Mouse (Mus musculus): ENCODE results near the gene Tmtc2.

DNA sequence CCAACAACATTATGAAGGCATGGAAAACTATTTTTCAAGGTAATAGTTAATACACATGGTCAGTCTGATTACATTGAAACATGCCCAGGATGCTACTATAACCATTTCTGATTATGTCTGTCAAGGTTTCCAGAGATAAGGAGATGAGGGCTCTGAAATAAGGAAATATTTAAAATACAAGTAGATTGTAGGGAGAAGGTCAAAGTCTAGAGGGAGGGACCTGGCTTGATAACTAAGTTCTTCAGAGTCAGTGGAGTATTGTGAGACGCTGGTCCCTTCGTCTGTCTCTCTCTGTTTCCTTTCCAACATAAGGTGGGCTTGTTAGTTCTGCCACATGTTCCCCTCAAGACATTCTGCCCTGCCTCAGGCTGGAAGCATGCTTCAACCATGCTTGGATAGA lies 223.9 kb downstream of the Tmtc2 start:
- TF ChIP-seq FLI1 (IDR thresholded peaks at IDR 0.05; ENCODE audit: low read length) (no peak), GATA1 (IDR thresholded peaks at IDR 0.05; ENCODE audit: borderline replicate concordance, low read length) (no peak)

All from megakaryocyte, embryonic 14.5 days (primary cell).